Mouse (Mus musculus) cerebellum, adult 2 months (tissue): ENCODE measurements at regions not wholly inside any gene's neighbourhood (a gene's known extent, or its start where the extent isn't known, plus 50 kb on each side); places are given as distances from the start of the nearest gene placed in this dataset.

Experiments
- CTCF ChIP-seq: fragments of 200-500 bp; IDR thresholded peaks from 2 replicates; pipeline ENCODE4 v1.5.1; 2011; ENCODE audit warnings: low read depth, mild to moderate bottlenecking, control low read depth, low read length, moderate library complexity, borderline replicate concordance; ENCODE audit not compliant: insufficient read depth
- POLR2A ChIP-seq: fragments of 200-500 bp; IDR thresholded peaks from 2 replicates; pipeline ENCODE4 v1.6.1; 2011; ENCODE audit warnings: low read length, control low read depth, borderline replicate concordance; ENCODE audit not compliant: insufficient read depth

GRCm38 (mm10) chr2:71616526-71616925 is 70.0 kb upstream of the Dlx2 start:
- TF ChIP-seq POLR2A, result no peak
- no peak for TF ChIP-seq CTCF
